Mouse (Mus musculus): ENCODE data around the gene Pank2. TPM values are rescaled to one million over a fixed set of nuclear protein-coding genes. Genes with fewer than 3 reads are reported as not detected.
"Not testable (repeated sequence)": the region's sequence is repeated elsewhere in the genome, so short reads cannot be mapped to it uniquely, and the experiment has no call there.

Gene Pank2
- total RNA-seq, 2 experiments from 2014 or later = 22.4 to 25.0 TPM

- DNase-seq (ENCODE audit: low spot score) = no peak
- intact Hi-C loops (cut with DNase I) = no loop called here
Measured at GRCm38 (mm10) chr2:131309296-131309695, 47.0 kb downstream of the Pank2 start.

GRCm38 (mm10) chr2:131316167-131316566, 53.9 kb downstream of the Pank2 start:
- DNase-seq (ENCODE audit: low spot score) = no peak
- intact Hi-C loops (cut with DNase I) = no loop called here

GRCm38 (mm10) chr2:131319401-131319800, 57.1 kb downstream of the Pank2 start:
- DNase-seq (ENCODE audit: low spot score) = no peak
- intact Hi-C loops (cut with DNase I) = no loop called here

GRCm38 (mm10) chr2:131321192-131321591, 58.9 kb downstream of the Pank2 start:
- intact Hi-C loops (cut with DNase I); DNase-seq (ENCODE audit: low spot score): not testable (repeated sequence)

- no peak for DNase-seq (ENCODE audit: low spot score)
- intact Hi-C loops (cut with DNase I) = no loop called here
Measured at GRCm38 (mm10) chr2:131323675-131324074, 61.4 kb downstream of the Pank2 start.

GRCm38 (mm10) chr2:131326044-131326443, 63.7 kb downstream of the Pank2 start:
- intact Hi-C loops (cut with DNase I) = no loop called here
- DNase-seq (ENCODE audit: low spot score) = no peak

- intact Hi-C loops (cut with DNase I) = no loop called here
- no peak for DNase-seq (ENCODE audit: low spot score)
Measured at GRCm38 (mm10) chr2:131328981-131329380, 66.7 kb downstream of the Pank2 start.

- intact Hi-C loops (cut with DNase I) = no loop called here
- DNase-seq (ENCODE audit: low spot score) = no peak
Measured at GRCm38 (mm10) chr2:131330548-131330947, 68.3 kb downstream of the Pank2 start.

- intact Hi-C loops (cut with DNase I) = no loop called here
Measured at GRCm38 (mm10) chr2:131337602-131338001, 75.3 kb downstream of the Pank2 start.

GRCm38 (mm10) chr2:131344449-131344848, 82.2 kb downstream of the Pank2 start:
- peak; percentile 6 for DNase-seq (ENCODE audit: low spot score)
- intact Hi-C loops (cut with DNase I) = no loop called here

More at GRCm38 (mm10) chr2:131337602-131338001, 75.3 kb downstream of the Pank2 start:
- DNase-seq (ENCODE audit: low spot score) = no peak

- intact Hi-C loops (cut with DNase I) = no loop called here
- DNase-seq (ENCODE audit: low spot score) = no peak
Measured at GRCm38 (mm10) chr2:131345556-131345955, 83.3 kb downstream of the Pank2 start.

Small RNAs within 50 kb of the gene (microRNA-seq; reads per million reads assigned to microRNA genes)
- gene Mir103-2 = 23.3 reads per million, percentile 38 among the genes with 10 or more reads in this experiment

Other genes with a start within 250 kb of the Pank2 start
- gene Gfra4, start 219.4 kb upstream of the Pank2 start, total RNA-seq (2021) = 1 to 10 TPM; 6.6 to 7.0 TPM
- gene Adam33, start 198.7 kb upstream of the Pank2 start, total RNA-seq (2021) = 1 to 10 TPM in 1 of 2 experiments, under 1 TPM in 1; 0.99 to 2.3 TPM
- 1 to 10 TPM; 1.6 to 2.2 TPM for gene Siglec1, start 175.7 kb upstream of the Pank2 start, total RNA-seq (2021)
- gene Hspa12b, start 135.2 kb upstream of the Pank2 start, total RNA-seq (2021) = 10 to 100 TPM; 32.5 to 43.1 TPM
- gene Gm11037, start 129.0 kb upstream of the Pank2 start, total RNA-seq (2021) = not detected
- gene 1700037H04Rik, start 102.4 kb upstream of the Pank2 start, total RNA-seq (2021) = 10 to 100 TPM; 11.5 to 12.2 TPM
- 10 to 100 TPM; 76.6 to 80.9 TPM for gene Cenpb, start 82.4 kb upstream of the Pank2 start, total RNA-seq (2021)
- gene Cdc25b, start 75.5 kb upstream of the Pank2 start, total RNA-seq (2021) = 1 to 10 TPM; 6.1 to 8.1 TPM
- gene Spef1, start 75.2 kb upstream of the Pank2 start, total RNA-seq (2021) = 1 to 10 TPM; 7.1 to 8.7 TPM
- 10 to 100 TPM; 34.4 to 42.7 TPM for gene Ap5s1, start 55.4 kb upstream of the Pank2 start, total RNA-seq (2021)
- 10 to 100 TPM; 69.3 to 69.9 TPM for gene Mavs, start 28.4 kb upstream of the Pank2 start, total RNA-seq (2021)
- 1 to 10 TPM; 3.6 to 3.9 TPM for gene Rnf24, start 90.4 kb downstream of the Pank2 start, total RNA-seq (2021)
- gene Smox, start 229.0 kb downstream of the Pank2 start, total RNA-seq (2021) = 10 to 100 TPM; 27.4 to 30.6 TPM